Mouse (Mus musculus) heart, adult 18-20 months (tissue): ENCODE measurements around the gene Prrg2. TPM values are rescaled to one million over a fixed set of nuclear protein-coding genes. Genes with fewer than 3 reads are reported as not detected.

Experiments used
- DNase-seq, 2 experiments: peaks; one replicate each; pipeline ENCODE4 v3.0.0; 2021 to 2022; ENCODE audit warnings: mixed read lengths in 1 of 2
- microRNA-seq, 2 experiments: library from miRNA; unstranded; fragments of <30 nt; microRNA quantifications; one replicate each; pipeline ENCODE4 v1.2.0; 2022
- total RNA-seq, 2 experiments: library from RNA; stranded (reverse); gene quantifications; 2 replicates each; pipeline ENCODE4 v1.2.3; 2021

The Prrg2 gene
- total RNA-seq, 2 experiments from 2014 or later: 7.8 TPM

GRCm38 (mm10) chr7:45008411-45008810 is 54.1 kb downstream of the Prrg2 start:
- DNase-seq: no peak

GRCm38 (mm10) chr7:45007846-45008245 is 54.6 kb downstream of the Prrg2 start:
- DNase-seq: no peak

DNA sequence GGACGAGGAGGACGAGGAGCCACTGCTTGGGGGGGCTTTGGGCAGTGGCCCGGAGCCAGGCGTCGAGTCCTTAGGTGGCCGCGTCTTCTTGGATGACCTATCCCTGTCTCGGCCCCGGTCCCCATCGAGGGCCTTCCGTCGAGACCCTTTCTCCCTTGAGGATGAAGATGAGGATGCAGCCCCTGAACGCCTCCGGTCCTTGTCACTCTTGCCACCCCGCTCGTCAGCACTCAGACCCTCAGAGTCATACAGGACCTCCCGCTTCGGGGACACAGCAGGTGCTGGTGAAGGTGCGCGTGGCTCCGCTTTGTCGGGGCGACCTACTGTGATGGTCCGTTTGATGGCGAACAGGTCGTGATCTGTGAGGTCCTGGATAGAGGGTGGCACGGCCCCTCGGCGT is 55.3 kb downstream of the Prrg2 start:
- no peak for DNase-seq

- no peak for DNase-seq
Observed at GRCm38 (mm10) chr7:45006503-45006902, 56.0 kb downstream of the Prrg2 start.

DNA sequence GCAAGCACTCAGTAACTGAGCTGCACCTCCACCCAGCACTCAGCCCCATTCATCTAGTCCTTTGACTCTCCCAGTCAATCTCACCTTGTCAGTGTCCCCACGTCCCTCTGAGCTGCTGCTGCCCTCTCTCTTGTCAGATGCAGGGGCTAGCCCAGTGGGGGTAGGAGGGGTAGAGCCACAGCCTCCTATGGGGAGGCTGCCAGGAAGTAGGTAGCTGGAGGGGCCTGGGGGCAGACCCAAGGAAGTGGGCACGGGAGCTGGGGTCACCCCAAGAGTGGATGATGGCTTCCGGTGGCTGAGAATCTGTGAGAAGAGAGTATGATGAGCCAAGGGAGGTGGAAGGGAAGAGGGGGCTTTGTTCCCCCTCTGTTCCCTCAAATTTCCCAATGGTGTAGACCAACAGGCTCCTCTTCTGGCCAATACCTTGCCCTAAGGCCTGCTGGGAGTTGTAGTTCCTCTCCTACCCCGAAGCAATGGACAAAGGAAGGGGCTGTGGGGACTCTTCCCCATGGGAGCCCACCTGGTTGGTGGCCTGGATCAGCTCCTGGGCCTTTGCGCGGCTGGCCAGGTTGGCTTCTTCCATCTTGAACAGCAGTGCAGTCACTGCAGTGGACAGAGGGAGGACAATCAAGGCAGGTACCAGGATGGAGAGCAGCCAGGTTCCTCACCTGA is 57.0 kb downstream of the Prrg2 start:
- no peak for DNase-seq

- DNase-seq: no peak
Observed at GRCm38 (mm10) chr7:45004546-45004945, 57.9 kb downstream of the Prrg2 start.

Small RNAs within 50 kb of the gene (microRNA-seq; reads per million reads assigned to microRNA genes)
- gene Mir7054: 1.1 to 2.2 reads per million in 2 experiments

Other genes starting within 250 kb of the Prrg2 start
- 10 to 100 TPM; 25.4 to 26.0 TPM for gene Nup62, start 246.6 kb downstream of the Prrg2 start, total RNA-seq
- 1 to 10 TPM in 1 of 2 experiments, under 1 TPM in 1; 0.62 to 4.8 TPM for gene Il4i1, start 246.3 kb downstream of the Prrg2 start, total RNA-seq
- gene Atf5, start 246.0 kb downstream of the Prrg2 start, total RNA-seq: 10 to 100 TPM; 60.2 to 62.7 TPM
- gene Akt1s1, start 213.7 kb downstream of the Prrg2 start, total RNA-seq: 10 to 100 TPM; 65.1 to 67.1 TPM
- gene Tbc1d17, start 213.6 kb downstream of the Prrg2 start, total RNA-seq: 10 to 100 TPM; 36.7 to 57.6 TPM
- gene Pnkp, start 205.5 kb downstream of the Prrg2 start, total RNA-seq: 10 to 100 TPM; 16.5 to 19.4 TPM
- gene Ptov1, start 192.9 kb downstream of the Prrg2 start, total RNA-seq: 100 to 1,000 TPM; 173 to 184 TPM
- 10 to 100 TPM; 75.9 to 79.8 TPM for gene Med25, start 170.0 kb downstream of the Prrg2 start, total RNA-seq
- gene Fuz, start 166.6 kb downstream of the Prrg2 start, total RNA-seq: 10 to 100 TPM; 15.4 to 16.8 TPM
- 10 to 100 TPM; 59.2 to 67.9 TPM for gene Ap2a1, start 133.2 kb downstream of the Prrg2 start, total RNA-seq
- not detected for gene Tsks, start 119.5 kb downstream of the Prrg2 start, total RNA-seq
- gene Cpt1c, start 87.8 kb downstream of the Prrg2 start, total RNA-seq: 1 to 10 TPM; 1.8 to 2.0 TPM
- gene Prmt1, start 76.1 kb downstream of the Prrg2 start, total RNA-seq: 100 to 1,000 TPM in 1 of 2 experiments, 10 to 100 TPM in 1; 90.3 to 110 TPM
- gene Irf3, start 65.0 kb downstream of the Prrg2 start, total RNA-seq: 10 to 100 TPM; 21.3 to 29.5 TPM
- gene Bcl2l12, start 64.0 kb downstream of the Prrg2 start, total RNA-seq: 1 to 10 TPM; 8.1 to 9.7 TPM
- gene Scaf1, start 46.3 kb downstream of the Prrg2 start, total RNA-seq: 10 to 100 TPM; 45.1 to 46.0 TPM
- gene Rras, start 44.7 kb downstream of the Prrg2 start, total RNA-seq: 10 to 100 TPM; 43.9 to 47.7 TPM
- gene Prr12, start 9.8 kb downstream of the Prrg2 start, total RNA-seq: 10 to 100 TPM; 21.5 to 21.9 TPM
- gene Nosip, start 248 bp downstream of the Prrg2 start, total RNA-seq: 10 to 100 TPM; 29.6 to 35.2 TPM
- 10 to 100 TPM; 20.0 to 20.7 TPM for gene Rcn3, start 29.5 kb upstream of the Prrg2 start, total RNA-seq
- gene Fcgrt, start 41.2 kb upstream of the Prrg2 start, total RNA-seq: 10 to 100 TPM; 60.3 to 66.8 TPM
- gene Rps11, start 61.8 kb upstream of the Prrg2 start, total RNA-seq: 100 to 1,000 TPM; 512 to 646 TPM
- 100 to 1,000 TPM; 714 to 715 TPM for gene Rpl13a, start 66.1 kb upstream of the Prrg2 start, total RNA-seq
- gene Gm45713, start 73.6 kb upstream of the Prrg2 start, total RNA-seq: under 1 TPM; 0.26 to 0.47 TPM
- 1 to 10 TPM; 2.7 to 5.3 TPM for gene Flt3l, start 73.8 kb upstream of the Prrg2 start, total RNA-seq
- 10 to 100 TPM; 35.5 to 42.7 TPM for gene Pih1d1, start 91.6 kb upstream of the Prrg2 start, total RNA-seq
- gene Aldh16a1, start 91.9 kb upstream of the Prrg2 start, total RNA-seq: 10 to 100 TPM; 21.5 to 26.8 TPM
- 10 to 100 TPM; 29.7 to 32.4 TPM for gene Slc17a7, start 101.3 kb upstream of the Prrg2 start, total RNA-seq
- not detected for gene Gfy, start 116.9 kb upstream of the Prrg2 start, total RNA-seq
- not detected for gene Pth2, start 118.3 kb upstream of the Prrg2 start, total RNA-seq
- gene Ccdc155, start 142.2 kb upstream of the Prrg2 start, total RNA-seq: under 1 TPM in 1 of 2 experiments, not detected in 1; 0.46 TPM
- not detected for gene Dkkl1, start 149.5 kb upstream of the Prrg2 start, total RNA-seq
- gene Tead2, start 153.1 kb upstream of the Prrg2 start, total RNA-seq: 1 to 10 TPM; 6.4 to 7.7 TPM
- gene Cd37, start 176.4 kb upstream of the Prrg2 start, total RNA-seq: 10 to 100 TPM in 1 of 2 experiments, 1 to 10 TPM in 1; 2.6 to 12.8 TPM
- gene Slc6a16, start 178.4 kb upstream of the Prrg2 start, total RNA-seq: not detected
- not detected for gene Slc6a21, start 214.8 kb upstream of the Prrg2 start, total RNA-seq